Mouse (Mus musculus) E14TG2a.4 (cell line): ENCODE measurements at regions not wholly inside any gene's neighbourhood (a gene's known extent, or its start where the extent isn't known, plus 50 kb on each side); places are given as distances from the start of the nearest gene placed in this dataset.

Experiments
- CTCF ChIP-seq: conservative IDR thresholded peaks from 2 replicates; pipeline ENCODE4 v1.5.1; 2014; ENCODE audit warnings: low read length
- NANOG ChIP-seq: IDR thresholded peaks from 2 replicates; pipeline ENCODE4 v1.6.1; 2014; ENCODE audit warnings: borderline replicate concordance, low read length, mixed read lengths
- POU5F1 ChIP-seq: IDR thresholded peaks from 2 replicates; pipeline ENCODE4 v1.6.1; 2014; ENCODE audit warnings: low read length, borderline replicate concordance

DNA sequence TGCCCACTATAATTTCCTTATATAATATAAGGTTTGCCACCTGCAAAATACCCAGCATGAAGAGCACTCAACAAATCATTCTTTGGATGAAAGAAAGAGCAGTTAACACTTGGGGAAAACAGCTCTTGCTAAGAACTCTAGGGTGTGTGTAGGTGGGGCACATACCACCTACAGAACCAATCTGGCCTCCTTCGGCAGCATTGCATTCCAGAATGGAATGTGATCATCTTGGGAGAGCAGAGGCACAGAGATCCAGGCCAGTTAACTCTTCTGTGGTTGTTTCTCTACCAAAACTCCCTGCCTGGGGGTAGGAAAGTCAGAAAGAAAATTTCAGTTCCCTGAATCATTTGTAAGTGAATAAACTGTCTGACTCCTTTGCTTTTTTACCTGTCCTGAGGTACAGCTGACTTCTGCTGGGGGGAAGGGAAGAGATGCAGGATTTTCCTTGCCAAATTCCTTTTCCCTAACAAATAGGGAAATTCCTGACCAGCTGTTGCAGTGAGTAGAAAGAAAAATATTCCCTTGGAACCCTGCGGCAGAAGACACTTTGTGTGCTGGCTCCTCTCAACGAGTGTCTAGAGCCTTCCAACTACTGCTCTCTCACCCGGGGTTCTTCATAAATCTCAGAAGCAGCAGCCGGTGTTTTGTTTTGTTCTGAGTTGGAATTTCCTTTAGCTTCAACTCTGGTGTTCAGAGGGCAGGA is 112.8 kb upstream of the Frmd6 start:
- TF ChIP-seq CTCF (no peak), POU5F1 (no peak), NANOG (no peak; the same call in 1 of the 2 replicates)
